Mouse (Mus musculus) stomach, postnatal 0 days (tissue): ENCODE measurements at regions not wholly inside any gene's neighbourhood (a gene's known extent, or its start where the extent isn't known, plus 50 kb on each side); places are given as distances from the start of the nearest gene placed in this dataset.

ENCODE experiments used
- CTCF ChIP-seq: IDR thresholded peaks from 2 replicates; pipeline ENCODE4 v1.5.1; 2016; ENCODE audit warnings: antibody characterized with exemption, low read depth, mild to moderate bottlenecking, moderate library complexity
- EP300 ChIP-seq: optimal IDR thresholded peaks from 2 replicates; pipeline ENCODE3; 2016; ENCODE audit warnings: antibody characterized with exemption

- TF ChIP-seq CTCF (no peak), EP300 (no peak)
These were observed 80.8 kb downstream of the Plekhb2 start for GRCm38 (mm10) chr1:34930571-34930970.
